Mouse (Mus musculus) heart, postnatal 0 days (tissue): Measurements from ENCODE around the gene Etnk2. TPM values are rescaled to one million over a fixed set of nuclear protein-coding genes. Genes with fewer than 3 reads are reported as not detected.

Experiments
- ATAC-seq: fragments of 200-750 bp; cut with Nextera tagmentation; 2 replicates; pipeline ENCODE4 v1.8.0; 2017; ENCODE audit warnings: low read depth, moderate number of reproducible peaks, moderate library complexity; ENCODE audit not compliant: insufficient read depth
- DNase-seq: peaks from one replicate; pipeline ENCODE4 v3.0.0-alpha.2; 2016; ENCODE audit warnings: low spot score
- H3K27ac ChIP-seq: fragments of 300-500 bp; sonication (generic); 2 replicates; pipeline ENCODE4 v1.5.1; 2014; ENCODE audit warnings: low read depth, mild to moderate bottlenecking
- H3K27me3 ChIP-seq: fragments of 300-500 bp; sonication (generic); 2 replicates; pipeline ENCODE4 v1.6.1; 2014; ENCODE audit warnings: low read length, mixed read lengths; ENCODE audit not compliant: control insufficient read depth, insufficient read depth
- H3K36me3 ChIP-seq: fragments of 300-500 bp; sonication (generic); replicated peaks from 2 replicates; pipeline ENCODE4 v1.6.1; 2014; ENCODE audit warnings: low read length, mixed read lengths; ENCODE audit not compliant: control insufficient read depth, insufficient read depth
- H3K4me1 ChIP-seq: fragments of 300-500 bp; sonication (generic); 2 replicates; pipeline ENCODE4 v1.6.1; 2014; ENCODE audit warnings: antibody characterized with exemption; ENCODE audit not compliant: control insufficient read depth, insufficient read depth
- H3K4me2 ChIP-seq: fragments of 300-500 bp; sonication (generic); 2 replicates; pipeline ENCODE4 v1.6.1; 2014; ENCODE audit warnings: low read depth, mild to moderate bottlenecking, low read length, moderate library complexity
- H3K4me3 ChIP-seq: fragments of 300-500 bp; sonication (generic); 2 replicates; pipeline ENCODE4 v1.5.1; 2014; ENCODE audit warnings: low read depth, low read length
- H3K9ac ChIP-seq: fragments of 300-500 bp; sonication (generic); replicated peaks from 2 replicates; pipeline ENCODE4 v1.6.1; 2014; ENCODE audit warnings: low read depth, low read length, mixed read lengths
- H3K9me3 ChIP-seq: fragments of 300-500 bp; sonication (generic); replicated peaks from 2 replicates; pipeline ENCODE4 v1.6.1; 2016; ENCODE audit warnings: low read length; ENCODE audit not compliant: control insufficient read depth
- CTCF ChIP-seq: IDR thresholded peaks from 2 replicates; pipeline ENCODE4 v1.5.1; 2016; ENCODE audit warnings: antibody characterized with exemption, control low read depth, low read depth
- EP300 ChIP-seq: IDR thresholded peaks from 2 replicates; pipeline ENCODE4 v1.6.1; 2016; ENCODE audit warnings: antibody characterized with exemption, low read depth
- WGBS: fragments of 180-500 bp; shearing (Covaris S2); extraction: QIAGEN DNeasy Blood & Tissue Kit; methylation state at CpG from one replicate; pipeline ENCODE4 v1.1.7; 2014; 5-methylcytosine and 5-hydroxymethylcytosine counted together
- polyA plus RNA-seq: library from polyadenylated mRNA; unstranded; fragments of >200 nt; fragmentation: Nextera tagmentation; extraction: Ambion mirVana; gene quantifications from 2 replicates; pipeline ENCODE4 v1.2.1, GENCODE M21; 2015
- total RNA-seq: library from RNA; depleted of rRNA; stranded (reverse); fragments of >200 nt; gene quantifications from 2 replicates; pipeline ENCODE4 v1.2.3, GENCODE M21; 2014; ENCODE audit warnings: low replicate concordance

The Etnk2 gene
- total and polyA plus RNA-seq, 2 experiments from 2014 or later = 0.31 to 0.97 TPM

DNA sequence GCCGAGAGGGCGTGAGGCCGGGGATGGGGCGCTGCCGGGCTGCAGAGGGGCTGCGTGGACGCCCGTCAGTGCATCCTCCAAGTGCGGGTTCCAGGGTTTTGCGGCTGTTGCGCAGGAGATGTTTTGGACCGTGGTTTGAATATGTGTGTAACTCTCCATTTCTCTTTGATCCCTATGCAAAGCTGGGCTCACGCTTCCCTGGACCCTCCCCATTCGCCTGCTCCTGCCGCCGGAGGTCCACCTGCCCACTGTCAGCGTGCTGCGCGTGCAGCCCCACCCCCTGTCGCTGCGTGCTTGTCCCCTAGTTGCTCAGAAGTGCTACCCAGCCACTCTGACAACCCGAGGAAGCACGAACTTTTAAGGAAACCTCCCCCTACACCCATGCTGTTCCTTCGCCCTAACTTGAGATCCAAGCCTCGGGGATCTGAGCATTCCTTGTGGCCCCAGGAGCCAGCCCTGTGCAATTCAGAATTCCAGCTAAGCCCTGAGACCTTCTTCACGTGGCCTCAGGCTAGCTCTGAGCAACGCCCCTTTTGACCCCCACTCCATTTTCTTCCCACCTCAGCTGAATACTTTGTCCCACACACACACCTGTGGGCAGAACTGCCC is 754 bp downstream of the Etnk2 start:
- TF ChIP-seq CTCF = no peak
- TF ChIP-seq EP300 = no peak
- Histone ChIP-seq H3K36me3 (no peaks in the 10 kb centered on the region), H3K27me3 (peaks cover 31% of the 10 kb centered on the region), H3K4me1 (peaks cover 29% of the 10 kb centered on the region), H3K9me3 (no peaks in the 10 kb centered on the region), H3K4me2 (peak overlapping the region; percentile 97), H3K27ac (no peak overlapping the region), H3K4me3 (peak overlapping the region; percentile 60), H3K9ac (peak overlapping the region; percentile 41; the same call in 1 of the 2 replicates)
- 8% methylated on average over 27 of the region's 27 CpGs for WGBS
- DNase-seq = no peak
- ATAC-seq = no peak

DNA sequence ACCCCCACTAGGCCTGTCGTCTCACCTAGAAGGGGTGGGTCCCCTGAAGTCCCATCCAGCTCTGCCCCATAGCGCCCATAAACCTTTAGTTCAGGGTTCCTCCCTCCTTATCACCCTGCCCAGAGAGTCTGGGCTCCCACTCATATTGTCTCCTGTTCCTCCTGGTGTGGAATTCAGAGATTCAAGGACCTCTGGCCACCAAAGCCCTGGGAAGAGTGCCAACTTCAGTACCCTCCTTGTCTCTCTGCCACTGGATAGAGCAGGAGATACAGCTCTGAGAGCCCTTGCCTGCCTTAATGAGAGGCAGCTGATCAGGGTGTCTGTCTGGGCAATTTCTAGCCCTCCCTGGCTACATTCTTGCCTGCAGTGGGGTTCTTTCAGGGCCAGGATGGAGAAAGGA is 1.5 kb downstream of the Etnk2 start:
- H3K27ac ChIP-seq = no peak overlapping the region
- H3K4me1 ChIP-seq = peaks cover 29% of the 10 kb centered on the region
- H3K4me3 ChIP-seq = no peak overlapping the region
- H3K36me3 ChIP-seq = no peaks in the 10 kb centered on the region
- no peaks in the 10 kb centered on the region for H3K9me3 ChIP-seq
- no peak overlapping the region for H3K4me2 ChIP-seq
- TF ChIP-seq EP300 (no peak), CTCF (no peak)
- H3K27me3 ChIP-seq = peaks cover 28% of the 10 kb centered on the region
- 35% methylated on average over 2 of the region's 2 CpGs for WGBS
- no peak overlapping the region for H3K9ac ChIP-seq
- ATAC-seq (no peak), DNase-seq (no peak)

DNA sequence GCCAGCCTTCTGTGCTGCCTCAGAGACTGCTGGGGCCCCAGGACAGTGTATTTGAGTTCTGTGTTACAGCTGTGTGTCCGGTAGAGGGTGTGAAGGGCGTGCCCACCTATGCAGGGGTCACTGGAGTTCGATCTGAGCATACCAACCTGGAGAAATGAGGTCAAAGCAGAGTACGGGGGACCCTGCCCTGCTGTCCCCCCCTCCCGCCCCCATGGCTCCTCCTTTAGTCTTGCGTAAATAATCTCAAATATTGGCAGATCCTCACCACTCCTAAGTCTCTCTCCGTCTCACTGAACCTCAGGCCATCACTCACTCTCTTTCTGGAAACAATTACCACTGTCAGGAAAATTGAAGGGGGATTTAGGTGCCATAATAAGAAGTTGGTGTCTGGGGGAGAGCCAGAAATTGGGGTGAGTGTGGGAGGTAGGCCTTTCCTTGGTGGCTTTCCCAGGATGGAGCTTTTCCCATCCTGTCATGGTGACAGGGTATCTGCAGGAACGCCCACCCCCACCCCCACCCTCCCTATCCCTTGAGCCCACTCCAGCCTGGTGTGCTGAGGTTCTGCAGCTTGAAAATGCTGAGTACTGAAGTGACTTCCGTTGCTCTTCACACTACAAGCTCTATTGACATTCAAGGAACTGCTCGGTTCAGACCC is 3.7 kb downstream of the Etnk2 start:
- TF ChIP-seq EP300 = no peak
- TF ChIP-seq CTCF = no peak
- no peak overlapping the region for H3K9ac ChIP-seq
- 58% methylated on average over 10 of the region's 10 CpGs for WGBS
- H3K27ac ChIP-seq = no peak overlapping the region
- peaks cover 28% of the 10 kb centered on the region for H3K27me3 ChIP-seq
- no peaks in the 10 kb centered on the region for H3K9me3 ChIP-seq
- H3K4me2 ChIP-seq = no peak overlapping the region
- ATAC-seq (no peak), DNase-seq (no peak)
- peaks cover 29% of the 10 kb centered on the region for H3K4me1 ChIP-seq
- no peak overlapping the region for H3K4me3 ChIP-seq
- no peaks in the 10 kb centered on the region for H3K36me3 ChIP-seq

DNA sequence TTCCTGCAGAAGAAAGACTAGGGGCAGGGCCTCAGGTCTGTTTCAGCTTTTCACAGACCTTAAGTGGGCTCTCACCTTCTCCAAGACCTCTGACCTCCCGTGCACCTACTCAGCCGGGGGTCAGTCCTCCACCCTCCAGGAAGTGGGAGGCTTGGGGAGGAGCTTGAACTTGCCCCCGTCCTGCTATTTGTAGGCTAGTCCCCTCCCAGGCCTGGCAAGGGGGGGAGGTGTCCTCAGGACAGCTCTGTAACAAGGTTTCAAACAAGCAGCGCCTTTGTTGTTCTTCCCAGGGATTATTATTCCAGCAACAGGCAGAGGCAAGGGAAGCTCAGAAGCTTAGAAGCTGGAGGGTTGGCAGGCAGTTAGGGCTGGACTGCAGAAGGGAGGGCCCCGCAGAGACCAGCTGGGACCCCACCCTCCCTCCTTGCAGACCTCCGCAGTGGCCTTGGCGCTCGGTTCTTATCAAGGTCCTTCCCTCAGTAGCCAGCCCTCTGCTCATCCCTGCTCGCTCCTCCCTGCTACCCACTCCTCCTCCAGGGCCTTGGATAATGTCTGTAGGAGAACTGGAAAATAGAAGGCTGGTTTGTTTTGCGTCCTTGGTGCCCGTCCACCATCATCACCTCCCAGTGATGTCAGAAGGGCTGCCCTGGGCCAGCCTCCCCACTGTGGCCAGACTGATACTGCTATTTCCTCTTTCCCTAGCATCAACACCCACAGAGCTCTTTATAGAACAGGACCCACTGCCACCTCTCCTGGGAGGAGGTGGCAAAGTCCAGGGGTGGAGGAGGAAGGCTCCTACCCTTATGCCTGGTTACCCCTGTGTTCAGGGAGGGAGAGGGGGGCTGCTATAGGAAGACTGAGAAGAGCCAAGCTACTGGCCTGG is 4.5 kb downstream of the Etnk2 start:
- Histone ChIP-seq H3K27me3 (peaks cover 28% of the 10 kb centered on the region), H3K27ac (peak overlapping the region; percentile 38; the same call in 1 of the 2 replicates), H3K9ac (no peak overlapping the region), H3K36me3 (no peaks in the 10 kb centered on the region), H3K4me1 (peaks cover 29% of the 10 kb centered on the region), H3K4me2 (no peak overlapping the region), H3K4me3 (no peak overlapping the region), H3K9me3 (no peaks in the 10 kb centered on the region)
- ATAC-seq (peak; percentile 25; the same call in 1 of the 2 replicates), DNase-seq (no peak)
- 17% methylated on average over 11 of the region's 11 CpGs for WGBS
- TF ChIP-seq CTCF (no peak), EP300 (no peak)

DNA sequence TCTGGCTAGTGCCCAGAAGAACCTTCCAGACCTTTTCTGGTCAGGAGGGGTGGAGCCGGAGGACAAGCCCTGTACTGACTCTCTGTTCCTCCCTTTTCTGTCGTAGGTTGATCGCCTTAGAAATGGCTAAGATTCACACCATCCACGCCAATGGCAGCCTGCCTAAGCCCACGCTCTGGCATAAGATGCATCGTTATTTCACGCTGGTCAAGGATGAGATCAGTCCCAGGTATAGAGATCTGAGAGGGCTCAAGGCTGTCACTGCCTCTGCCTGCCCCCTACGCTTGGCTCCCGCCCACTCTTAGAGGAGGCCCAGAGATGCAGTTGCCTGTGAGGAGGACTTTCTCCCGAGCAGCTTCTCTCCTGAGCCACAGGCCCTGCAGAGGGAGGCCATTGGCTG is 5.3 kb downstream of the Etnk2 start:
- H3K4me2 ChIP-seq = no peak overlapping the region
- no peak for DNase-seq
- peaks cover 23% of the 10 kb centered on the region for H3K27me3 ChIP-seq
- H3K9ac ChIP-seq = no peak overlapping the region
- H3K36me3 ChIP-seq = no peaks in the 10 kb centered on the region
- 60% methylated on average over 10 of the region's 10 CpGs for WGBS
- H3K27ac ChIP-seq = peak overlapping the region; percentile 38; the same call in 1 of the 2 replicates
- no peak for TF ChIP-seq CTCF
- no peak for TF ChIP-seq EP300
- peaks cover 23% of the 10 kb centered on the region for H3K4me1 ChIP-seq
- no peak for ATAC-seq
- H3K4me3 ChIP-seq = no peak overlapping the region
- no peaks in the 10 kb centered on the region for H3K9me3 ChIP-seq
